Mouse (Mus musculus): ENCODE measurements around the gene Exoc4. TPM values are rescaled to one million over a fixed set of nuclear protein-coding genes. Genes with fewer than 3 reads are reported as not detected.

Gene Exoc4
- polyA plus RNA-seq, 1 experiment from 2014 or later, result 39.2 TPM

DNA sequence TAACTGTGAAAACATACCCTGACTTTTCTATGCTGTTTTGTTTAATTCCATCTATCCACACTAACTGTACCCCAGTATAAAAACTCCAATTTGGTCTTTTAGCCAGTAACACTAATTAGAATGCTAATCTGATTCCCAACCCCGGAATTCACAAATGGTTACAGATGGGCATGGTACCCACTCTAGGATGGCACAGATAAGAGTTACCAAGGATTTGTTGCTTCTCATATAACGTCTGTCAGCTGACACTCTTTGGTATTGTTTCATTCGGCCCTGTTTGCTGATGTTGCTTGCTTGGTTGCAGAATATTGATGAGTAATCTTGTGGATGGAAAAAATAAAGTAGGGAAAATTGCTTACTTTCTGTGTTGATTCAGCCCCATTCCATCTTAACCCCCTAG, 462.9 kb downstream of the Exoc4 start:
- H3K4me1 ChIP-seq, result peaks cover 46% of the 10 kb centered on the region
- DNase-seq (ENCODE audit: extremely low spot score, low spot score), result no peak
- H3K9me3 ChIP-seq, result no peaks in the 10 kb centered on the region
- no peak overlapping the region for H3K4me3 ChIP-seq
- no peaks in the 10 kb centered on the region for H3K36me3 ChIP-seq (replicated peaks)
- no peak overlapping the region for H3K27ac ChIP-seq
- no peaks in the 10 kb centered on the region for H3K27me3 ChIP-seq (ENCODE audit: poor library complexity, severe bottlenecking)
- 80% methylated on average over 3 of the region's 3 CpGs for WGBS

DNA sequence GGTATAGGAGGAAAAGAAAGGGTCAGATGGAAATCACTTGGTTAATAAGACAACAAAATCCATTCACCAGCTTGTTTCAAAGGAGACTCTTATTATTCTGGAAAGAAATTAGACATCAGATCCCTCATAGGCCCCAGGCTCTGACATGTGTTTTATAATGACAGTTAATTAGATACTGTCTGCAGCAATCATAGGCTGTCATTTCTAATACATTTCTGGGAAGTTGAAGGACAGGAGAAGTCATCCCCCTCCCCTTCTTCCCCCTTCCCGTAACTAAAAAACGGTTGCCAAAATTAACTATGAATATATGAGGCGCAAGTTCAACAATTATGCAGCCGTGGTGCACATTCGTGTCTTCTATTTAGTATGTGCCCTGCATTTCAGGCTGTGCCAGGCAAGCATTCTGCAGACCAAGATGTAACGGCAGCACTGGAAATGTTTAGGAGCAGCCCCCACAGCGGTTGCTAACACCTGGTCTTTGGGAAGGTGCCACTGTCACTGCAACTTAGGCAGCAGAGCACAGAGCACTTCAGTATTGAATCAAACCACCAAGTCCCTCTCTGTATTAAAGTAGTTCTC, 463.7 kb downstream of the Exoc4 start:
- WGBS, result 89% methylated on average over 7 of the region's 7 CpGs
- Histone ChIP-seq H3K27me3 (ENCODE audit: poor library complexity, severe bottlenecking) (no peaks in the 10 kb centered on the region), H3K4me3 (no peak overlapping the region), H3K36me3 (replicated peaks) (no peaks in the 10 kb centered on the region), H3K27ac (no peak overlapping the region), H3K9me3 (no peaks in the 10 kb centered on the region), H3K4me1 (peaks cover 46% of the 10 kb centered on the region)
- no peak for DNase-seq (ENCODE audit: extremely low spot score, low spot score)

DNA sequence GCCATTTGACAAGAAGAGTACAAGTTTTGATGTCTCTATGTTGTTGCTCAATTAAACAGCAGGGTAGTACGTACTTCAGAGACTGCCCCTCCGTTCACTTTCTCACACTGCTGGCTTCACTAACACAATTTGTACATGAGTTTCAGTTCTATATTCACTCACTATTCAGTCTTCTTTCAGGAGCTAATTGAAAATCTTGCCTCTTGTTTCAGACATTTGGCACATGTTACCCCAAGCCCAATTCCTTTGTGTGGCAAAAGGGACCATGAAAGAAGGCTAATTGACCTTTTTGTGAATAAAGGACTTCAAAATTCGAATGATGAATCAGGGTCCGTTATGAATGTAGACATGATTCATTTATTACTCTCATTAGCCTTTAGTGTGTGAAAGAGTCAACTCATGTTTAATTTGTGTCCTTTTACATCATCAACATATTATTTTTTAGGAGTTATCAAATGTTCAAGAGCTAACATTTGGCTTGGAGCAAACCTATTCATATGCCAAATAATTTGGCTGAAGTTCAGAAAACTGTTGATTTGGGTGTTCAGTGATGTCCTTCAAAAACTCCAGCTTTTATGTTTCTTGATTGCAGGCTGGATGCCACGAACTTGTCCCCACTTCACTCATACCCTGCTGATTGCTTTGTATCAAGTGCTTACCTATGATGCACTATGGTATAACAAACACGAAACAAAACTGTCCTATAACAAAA, 467.5 kb downstream of the Exoc4 start:
- H3K36me3 ChIP-seq (replicated peaks), result no peaks in the 10 kb centered on the region
- no peaks in the 10 kb centered on the region for H3K27me3 ChIP-seq (ENCODE audit: poor library complexity, severe bottlenecking)
- WGBS, result 81% methylated on average over 6 of the region's 6 CpGs
- no peak overlapping the region for H3K27ac ChIP-seq
- no peaks in the 10 kb centered on the region for H3K9me3 ChIP-seq
- no peak for DNase-seq (ENCODE audit: extremely low spot score, low spot score)
- peaks cover 18% of the 10 kb centered on the region; the same call in 1 of the 2 replicates for H3K4me1 ChIP-seq
- H3K4me3 ChIP-seq, result no peak overlapping the region

DNA sequence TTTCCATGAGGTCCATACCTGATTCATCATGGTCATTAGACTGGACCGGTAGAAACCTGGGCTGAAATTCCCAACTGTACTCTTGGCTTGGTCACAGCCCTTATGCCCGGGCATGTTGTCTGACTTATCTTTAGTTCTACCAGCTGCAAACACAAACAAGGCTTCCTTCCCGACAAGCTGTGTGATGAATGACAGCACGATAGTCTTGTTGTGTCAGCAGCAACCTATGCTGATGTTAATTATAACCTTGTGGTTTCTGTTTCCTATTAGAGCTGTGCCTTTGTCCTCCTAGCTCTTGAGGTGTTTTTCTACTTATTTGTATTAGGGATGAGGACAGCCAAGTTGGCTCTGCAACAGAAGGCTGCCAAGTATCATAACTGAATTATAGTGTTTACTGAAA, 472.3 kb downstream of the Exoc4 start:
- 69% methylated on average over 4 of the region's 4 CpGs for WGBS
- Histone ChIP-seq H3K27ac (no peak overlapping the region), H3K9me3 (no peaks in the 10 kb centered on the region), H3K27me3 (ENCODE audit: poor library complexity, severe bottlenecking) (no peaks in the 10 kb centered on the region), H3K4me3 (no peak overlapping the region), H3K36me3 (replicated peaks) (no peaks in the 10 kb centered on the region), H3K4me1 (peaks cover 3% of the 10 kb centered on the region; the same call in 1 of the 2 replicates)
- no peak for DNase-seq (ENCODE audit: extremely low spot score, low spot score)

DNA sequence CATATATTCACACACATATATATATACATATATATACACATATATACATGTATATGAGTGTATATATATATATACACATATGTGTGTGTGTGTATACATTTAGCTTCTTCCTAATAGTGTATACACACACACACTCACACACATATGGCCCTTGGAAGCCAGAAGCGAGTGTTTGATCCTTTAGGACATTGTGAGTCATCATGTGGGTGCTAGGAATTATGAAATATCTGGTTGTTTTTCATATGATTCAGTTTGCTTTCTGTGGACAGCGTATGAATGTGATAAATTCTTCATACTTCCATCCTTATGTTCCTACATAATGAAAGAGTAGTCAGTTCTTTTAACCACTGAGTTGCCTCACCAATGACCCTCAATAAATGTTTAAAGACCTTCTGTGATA, 473.9 kb downstream of the Exoc4 start:
- no peak for DNase-seq (ENCODE audit: extremely low spot score, low spot score)
- Histone ChIP-seq H3K27ac (no peak overlapping the region), H3K4me3 (no peak overlapping the region), H3K9me3 (no peaks in the 10 kb centered on the region), H3K36me3 (replicated peaks) (no peaks in the 10 kb centered on the region), H3K27me3 (ENCODE audit: poor library complexity, severe bottlenecking) (no peaks in the 10 kb centered on the region), H3K4me1 (no peaks in the 10 kb centered on the region)
- 87% methylated on average over 2 of the region's 2 CpGs for WGBS

DNA sequence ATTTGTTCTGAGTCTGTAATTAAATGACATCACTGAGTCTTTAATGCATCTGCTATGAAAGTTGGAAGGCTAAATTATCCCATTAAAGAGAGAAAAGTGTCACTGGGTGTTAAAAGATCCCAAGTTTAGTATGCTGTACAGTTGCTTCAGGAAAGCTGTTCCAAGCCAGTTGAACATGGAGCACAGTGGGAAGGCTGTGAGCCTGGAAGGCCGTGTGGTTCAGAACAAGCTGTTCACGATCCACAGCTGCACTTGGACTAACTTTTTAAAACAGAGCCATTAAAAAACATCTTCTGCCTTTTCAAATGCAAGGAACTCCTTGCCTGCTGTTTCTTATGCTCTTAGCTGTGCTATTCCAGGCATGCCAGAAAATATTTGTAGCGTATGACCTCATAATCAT, 475.7 kb downstream of the Exoc4 start:
- Histone ChIP-seq H3K27me3 (ENCODE audit: poor library complexity, severe bottlenecking) (no peaks in the 10 kb centered on the region), H3K27ac (no peak overlapping the region), H3K4me1 (no peaks in the 10 kb centered on the region), H3K9me3 (no peaks in the 10 kb centered on the region), H3K36me3 (replicated peaks) (no peaks in the 10 kb centered on the region), H3K4me3 (no peak overlapping the region)
- 95% methylated on average over 3 of the region's 3 CpGs for WGBS
- no peak for DNase-seq (ENCODE audit: extremely low spot score, low spot score)

DNA sequence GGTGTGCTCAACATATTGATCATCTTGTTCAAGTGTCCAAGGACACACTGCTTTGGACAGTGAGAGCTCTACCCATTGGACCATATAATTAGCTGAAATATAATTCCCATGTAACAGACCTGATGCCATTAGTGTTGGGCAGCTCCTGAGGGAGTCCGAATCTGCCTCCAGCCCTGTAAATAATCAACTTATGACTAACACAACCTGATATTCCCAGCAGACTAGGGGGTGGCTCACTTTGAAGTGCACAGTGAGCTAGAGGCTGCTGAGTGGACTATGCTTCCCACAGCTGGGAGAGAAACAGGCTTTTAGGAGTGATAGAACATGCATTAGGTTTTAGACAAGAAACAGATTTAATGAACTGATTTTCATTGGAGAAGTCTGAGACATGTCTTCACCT, 478.4 kb downstream of the Exoc4 start:
- no peak for DNase-seq (ENCODE audit: extremely low spot score, low spot score)
- no peaks in the 10 kb centered on the region for H3K4me1 ChIP-seq
- WGBS, result 85% methylated on average over 1 of the region's 1 CpGs
- no peaks in the 10 kb centered on the region for H3K36me3 ChIP-seq (replicated peaks)
- no peaks in the 10 kb centered on the region for H3K9me3 ChIP-seq
- H3K4me3 ChIP-seq, result no peak overlapping the region
- H3K27me3 ChIP-seq (ENCODE audit: poor library complexity, severe bottlenecking), result no peaks in the 10 kb centered on the region
- no peak overlapping the region for H3K27ac ChIP-seq

DNA sequence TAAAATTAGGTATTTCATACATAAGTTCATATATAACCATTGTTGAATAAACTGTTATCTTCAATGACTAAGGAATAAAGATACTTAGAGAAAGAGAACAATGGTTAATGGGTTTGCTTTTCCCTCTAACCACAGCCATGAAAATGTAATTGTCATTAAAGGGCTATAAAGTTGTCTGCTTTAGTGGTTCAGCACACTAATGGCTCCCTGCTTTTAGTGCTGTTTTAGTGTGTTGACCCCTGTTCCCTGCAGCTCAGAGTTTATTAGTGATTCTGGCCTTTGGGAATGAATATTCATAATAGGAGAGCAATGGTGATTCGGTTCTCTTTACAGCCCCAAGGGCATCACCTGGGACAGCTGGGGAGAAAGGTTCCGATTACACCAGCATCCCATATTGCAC, 483.3 kb downstream of the Exoc4 start:
- Histone ChIP-seq H3K4me1 (peaks cover 4% of the 10 kb centered on the region), H3K9me3 (no peaks in the 10 kb centered on the region), H3K27me3 (ENCODE audit: poor library complexity, severe bottlenecking) (no peaks in the 10 kb centered on the region; the same call in 1 of the 2 replicates), H3K36me3 (replicated peaks) (no peaks in the 10 kb centered on the region), H3K27ac (no peak overlapping the region), H3K4me3 (no peak overlapping the region)
- no peak for DNase-seq (ENCODE audit: extremely low spot score, low spot score)
- 88% methylated on average over 2 of the region's 2 CpGs for WGBS

DNA sequence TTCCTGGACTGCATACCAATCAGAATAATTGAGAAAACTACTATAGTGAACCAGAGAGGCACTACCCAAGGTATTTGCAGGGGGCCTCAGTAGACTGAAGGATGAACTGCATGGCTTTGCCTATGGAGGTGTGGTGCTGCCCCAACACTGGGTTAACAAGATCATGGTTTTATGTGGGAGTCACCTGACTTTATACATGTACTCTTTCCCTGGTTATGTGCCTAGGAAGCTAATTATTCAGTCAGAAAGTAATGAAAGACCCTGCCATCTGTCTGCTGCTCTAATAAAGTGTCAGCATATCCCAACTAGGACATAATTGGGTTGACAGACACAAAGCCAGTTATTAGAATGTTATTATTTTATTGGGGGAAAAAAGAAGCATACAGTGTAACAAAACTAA, 484.7 kb downstream of the Exoc4 start:
- no peak for DNase-seq (ENCODE audit: extremely low spot score, low spot score)
- no peak overlapping the region for H3K4me3 ChIP-seq

DNA sequence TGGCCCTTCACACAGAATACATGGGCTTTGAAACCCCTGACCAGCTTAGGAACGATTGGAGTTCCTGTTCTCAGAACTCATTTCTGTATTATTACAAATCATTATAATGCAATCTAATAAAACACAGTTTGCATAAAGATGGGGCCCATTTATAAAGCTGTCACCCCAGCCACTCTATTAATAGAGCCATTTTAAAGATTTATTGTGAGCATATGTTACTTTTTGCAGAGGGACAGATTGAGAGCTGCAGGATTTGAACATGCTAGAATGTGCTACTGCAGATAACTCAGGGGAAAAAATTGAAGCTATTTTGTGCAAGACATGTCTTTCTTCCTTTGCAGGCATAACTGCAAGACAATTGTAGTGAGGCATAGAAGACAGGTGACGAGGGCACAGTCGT, 485.1 kb downstream of the Exoc4 start:
- Histone ChIP-seq H3K36me3 (replicated peaks) (no peaks in the 10 kb centered on the region), H3K4me3 (no peak overlapping the region), H3K27ac (no peak overlapping the region), H3K27me3 (ENCODE audit: poor library complexity, severe bottlenecking) (no peaks in the 10 kb centered on the region; the same call in 1 of the 2 replicates), H3K4me1 (peaks cover 21% of the 10 kb centered on the region), H3K9me3 (no peaks in the 10 kb centered on the region)
- WGBS, result 92% methylated on average over 3 of the region's 3 CpGs
- DNase-seq (ENCODE audit: extremely low spot score, low spot score), result no peak

More for the DNA sequence above, 484.7 kb downstream of the Exoc4 start:
- H3K9me3 ChIP-seq, result no peaks in the 10 kb centered on the region
- H3K27me3 ChIP-seq (ENCODE audit: poor library complexity, severe bottlenecking), result no peaks in the 10 kb centered on the region; the same call in 1 of the 2 replicates
- H3K27ac ChIP-seq, result no peak overlapping the region
- H3K4me1 ChIP-seq, result peaks cover 17% of the 10 kb centered on the region
- no peaks in the 10 kb centered on the region for H3K36me3 ChIP-seq (replicated peaks)

DNA sequence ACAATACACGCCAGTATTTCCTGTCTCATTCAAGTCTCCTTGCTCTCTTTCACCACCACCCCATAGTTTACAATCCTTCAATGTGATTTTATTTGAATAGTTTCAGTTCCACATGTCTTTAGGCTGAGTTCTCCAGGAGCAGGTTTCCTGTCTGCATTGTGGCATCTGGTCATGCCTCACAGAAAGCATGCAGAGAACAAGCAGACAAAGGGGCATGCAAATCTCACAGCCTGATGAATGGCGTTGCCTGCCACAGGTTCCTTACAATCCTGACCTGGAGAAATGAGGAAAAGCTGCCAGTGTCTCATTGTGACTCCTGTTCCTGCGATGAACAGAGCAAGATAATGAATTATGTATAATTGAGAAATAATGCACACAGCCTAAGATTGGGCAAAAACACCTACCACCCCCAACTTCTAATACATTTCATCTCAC, 490.0 kb downstream of the Exoc4 start:
- peaks cover 4% of the 10 kb centered on the region; the same call in 1 of the 2 replicates for H3K36me3 ChIP-seq (replicated peaks)
- no peaks in the 10 kb centered on the region; the same call in 1 of the 2 replicates for H3K27me3 ChIP-seq (ENCODE audit: poor library complexity, severe bottlenecking)
- H3K27ac ChIP-seq, result peak overlapping the region; percentile 44; the same call in 1 of the 2 replicates
- H3K4me3 ChIP-seq, result no peak overlapping the region
- peaks cover 16% of the 10 kb centered on the region for H3K9me3 ChIP-seq
- peaks cover 31% of the 10 kb centered on the region for H3K4me1 ChIP-seq
- WGBS, result 37% methylated on average over 3 of the region's 3 CpGs
- peak; percentile 20 for DNase-seq (ENCODE audit: extremely low spot score, low spot score)

DNA sequence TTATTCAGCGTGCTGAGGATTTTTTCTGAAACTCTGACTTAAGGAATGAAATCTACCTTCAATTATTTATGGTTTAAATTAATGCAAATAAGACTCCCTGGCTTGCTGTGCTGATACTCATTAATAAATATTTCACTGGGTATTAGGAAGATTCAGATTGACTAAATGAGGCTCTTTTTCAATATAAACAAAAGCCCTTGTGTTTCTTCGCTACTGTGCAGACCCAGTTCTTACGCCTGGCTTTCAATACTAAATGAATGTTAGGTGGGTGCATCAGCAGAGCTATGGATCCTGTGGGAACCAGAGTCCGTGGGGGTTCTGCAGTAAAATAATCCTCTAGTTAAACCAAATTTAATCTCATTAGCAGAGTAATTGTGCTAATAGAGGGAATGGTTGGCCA, 490.4 kb downstream of the Exoc4 start:
- Histone ChIP-seq H3K9me3 (peaks cover 16% of the 10 kb centered on the region), H3K27me3 (ENCODE audit: poor library complexity, severe bottlenecking) (no peaks in the 10 kb centered on the region; the same call in 1 of the 2 replicates), H3K36me3 (replicated peaks) (peaks cover 4% of the 10 kb centered on the region; the same call in 1 of the 2 replicates), H3K4me3 (no peak overlapping the region), H3K27ac (peak overlapping the region; percentile 44; the same call in 1 of the 2 replicates), H3K4me1 (peaks cover 31% of the 10 kb centered on the region)
- WGBS, result 50% methylated on average over 4 of the region's 4 CpGs
- DNase-seq (ENCODE audit: extremely low spot score, low spot score), result no peak

DNA sequence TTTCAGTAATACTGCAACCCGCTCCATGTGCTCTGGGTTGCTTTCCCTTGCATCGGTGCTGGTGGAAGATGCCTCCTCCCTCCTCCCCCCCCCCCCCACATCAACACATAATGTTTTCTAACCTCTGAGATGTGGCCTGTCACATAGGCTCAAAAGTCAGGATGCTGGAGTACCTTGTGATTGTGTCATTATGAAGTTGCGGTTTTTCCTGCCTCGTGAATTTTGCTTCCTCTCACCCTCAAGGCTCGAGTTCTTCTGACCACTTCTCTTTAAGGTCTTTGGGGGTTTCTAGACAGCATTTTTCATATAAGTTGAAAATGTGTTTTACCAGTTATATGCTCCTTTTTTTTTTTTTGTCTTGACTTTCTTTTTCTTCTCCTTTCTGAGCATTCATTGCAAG, 507.1 kb downstream of the Exoc4 start:
- 95% methylated on average over 5 of the region's 5 CpGs for WGBS

More for the DNA sequence above, 507.1 kb downstream of the Exoc4 start:
- no peaks in the 10 kb centered on the region for H3K4me1 ChIP-seq
- H3K36me3 ChIP-seq (replicated peaks), result no peaks in the 10 kb centered on the region
- no peak overlapping the region for H3K27ac ChIP-seq
- DNase-seq (ENCODE audit: extremely low spot score, low spot score), result no peak
- H3K4me3 ChIP-seq, result no peak overlapping the region
- H3K27me3 ChIP-seq (ENCODE audit: poor library complexity, severe bottlenecking), result no peaks in the 10 kb centered on the region
- H3K9me3 ChIP-seq, result no peaks in the 10 kb centered on the region

Measured in forebrain, embryonic 10.5 days (tissue).